Mouse (Mus musculus): ENCODE measurements around the gene Fam98c. TPM values are rescaled to one million over a fixed set of nuclear protein-coding genes. Genes with fewer than 3 reads are reported as not detected.

Gene Fam98c
- polyA plus RNA-seq, 2 experiments: 17.1 to 18.9 TPM

- H3K4me1 ChIP-seq (ENCODE audit: control insufficient read depth, insufficient read depth, low read length): peaks cover 21% of the 10 kb centered on the region
- peak overlapping the region; percentile 86 for H3K4me2 ChIP-seq (replicated peaks; ENCODE audit: low read depth, low read length, severe bottlenecking)
- peak overlapping the region; percentile 66 for H3K4me3 ChIP-seq (replicated peaks; ENCODE audit: low read length)
- H3K36me3 ChIP-seq (ENCODE audit: control insufficient read depth, insufficient read depth, low read length): 0 out of 2 replicates have a peak, but pooled peaks cover 12% of the 10 kb centered on the region
- WGBS: 7% methylated on average over 10 of the region's 10 CpGs
- DNase-seq (ENCODE audit: low spot score) (no peak), ATAC-seq (ENCODE audit: low FRiP score, low read depth) (no peak)
- H3K27me3 ChIP-seq (ENCODE audit: control insufficient read depth, insufficient read depth, low read length): peaks cover 26% of the 10 kb centered on the region
- peak overlapping the region; percentile 62 for H3K9ac ChIP-seq (ENCODE audit: low read depth, low read length, severe bottlenecking)
- no peak for TF ChIP-seq POLR2A (IDR thresholded peaks at IDR 0.05; ENCODE audit: borderline replicate concordance, extremely low read depth, insufficient read depth, insufficient read length)
- H3K27ac ChIP-seq (replicated peaks; ENCODE audit: low read depth, low read length): no peak overlapping the region
- no peaks in the 10 kb centered on the region for H3K9me3 ChIP-seq (ENCODE audit: control insufficient read depth, low read length)
Measured at GRCm38 (mm10) chr7:29168121-29168695, 12.2 kb upstream of the Fam98c start.

GRCm38 (mm10) chr7:29167656-29168055 lies 11.6 kb upstream of the Fam98c start:
- Histone ChIP-seq H3K4me1 (ENCODE audit: control insufficient read depth, insufficient read depth, low read length) (peaks cover 23% of the 10 kb centered on the region), H3K36me3 (ENCODE audit: control insufficient read depth, insufficient read depth, low read length) (0 out of 2 replicates have a peak, but pooled peaks cover 10% of the 10 kb centered on the region), H3K4me3 (replicated peaks; ENCODE audit: low read length) (0 out of 2 replicates have a peak overlapping the region, but pooled peaks have one; percentile 66), H3K9me3 (ENCODE audit: control insufficient read depth, low read length) (no peaks in the 10 kb centered on the region), H3K4me2 (replicated peaks; ENCODE audit: low read depth, low read length, severe bottlenecking) (no peak overlapping the region; the same call in 1 of the 2 replicates), H3K27me3 (ENCODE audit: control insufficient read depth, insufficient read depth, low read length) (peaks cover 21% of the 10 kb centered on the region), H3K9ac (ENCODE audit: low read depth, low read length, severe bottlenecking) (no peak overlapping the region), H3K27ac (replicated peaks; ENCODE audit: low read depth, low read length) (no peak overlapping the region)
- ATAC-seq (ENCODE audit: low FRiP score, low read depth): no peak
- no peak for DNase-seq (ENCODE audit: low spot score)
- WGBS: 15% methylated on average over 17 of the region's 19 CpGs
- TF ChIP-seq POLR2A (IDR thresholded peaks at IDR 0.05; ENCODE audit: borderline replicate concordance, extremely low read depth, insufficient read depth, insufficient read length): no peak

GRCm38 (mm10) chr7:29162750-29163525 lies 6.9 kb upstream of the Fam98c start:
- Histone ChIP-seq H3K27me3 (ENCODE audit: control insufficient read depth, insufficient read depth, low read length) (peaks cover 18% of the 10 kb centered on the region), H3K27ac (replicated peaks; ENCODE audit: low read depth, low read length) (no peak overlapping the region), H3K4me3 (replicated peaks; ENCODE audit: low read length) (no peak overlapping the region), H3K4me1 (ENCODE audit: control insufficient read depth, insufficient read depth, low read length) (peaks cover 7% of the 10 kb centered on the region; the same call in 1 of the 2 replicates), H3K4me2 (replicated peaks; ENCODE audit: low read depth, low read length, severe bottlenecking) (no peak overlapping the region), H3K9me3 (ENCODE audit: control insufficient read depth, low read length) (no peaks in the 10 kb centered on the region), H3K36me3 (ENCODE audit: control insufficient read depth, insufficient read depth, low read length) (peaks cover 23% of the 10 kb centered on the region), H3K9ac (ENCODE audit: low read depth, low read length, severe bottlenecking) (no peak overlapping the region)
- 16% methylated on average over 9 of the region's 9 CpGs for WGBS
- TF ChIP-seq POLR2A (IDR thresholded peaks at IDR 0.05; ENCODE audit: borderline replicate concordance, extremely low read depth, insufficient read depth, insufficient read length): no peak
- no peak for DNase-seq (ENCODE audit: low spot score)
- ATAC-seq (ENCODE audit: low FRiP score, low read depth): no peak

- no peak for TF ChIP-seq POLR2A (IDR thresholded peaks at IDR 0.05; ENCODE audit: borderline replicate concordance, extremely low read depth, insufficient read depth, insufficient read length)
- H3K27me3 ChIP-seq (ENCODE audit: control insufficient read depth, insufficient read depth, low read length): peaks cover 14% of the 10 kb centered on the region
- WGBS: 81% methylated on average over 5 of the region's 5 CpGs
Measured at GRCm38 (mm10) chr7:29162294-29162693, 6.3 kb upstream of the Fam98c start.

GRCm38 (mm10) chr7:29158264-29158663 lies 2.2 kb upstream of the Fam98c start:
- Histone ChIP-seq H3K9me3 (ENCODE audit: control insufficient read depth, low read length) (no peaks in the 10 kb centered on the region), H3K36me3 (ENCODE audit: control insufficient read depth, insufficient read depth, low read length) (peaks cover 15% of the 10 kb centered on the region), H3K4me2 (replicated peaks; ENCODE audit: low read depth, low read length, severe bottlenecking) (no peak overlapping the region), H3K4me1 (ENCODE audit: control insufficient read depth, insufficient read depth, low read length) (peaks cover 10% of the 10 kb centered on the region), H3K27me3 (ENCODE audit: control insufficient read depth, insufficient read depth, low read length) (peaks cover 14% of the 10 kb centered on the region), H3K27ac (replicated peaks; ENCODE audit: low read depth, low read length) (no peak overlapping the region), H3K4me3 (replicated peaks; ENCODE audit: low read length) (no peak overlapping the region), H3K9ac (ENCODE audit: low read depth, low read length, severe bottlenecking) (no peak overlapping the region)
- no peak for TF ChIP-seq POLR2A (IDR thresholded peaks at IDR 0.05; ENCODE audit: borderline replicate concordance, extremely low read depth, insufficient read depth, insufficient read length)
- WGBS: 3% methylated on average over 5 of the region's 5 CpGs
- ATAC-seq (ENCODE audit: low FRiP score, low read depth) (no peak), DNase-seq (ENCODE audit: low spot score) (no peak)

More at GRCm38 (mm10) chr7:29162294-29162693, 6.3 kb upstream of the Fam98c start:
- Histone ChIP-seq H3K4me3 (replicated peaks; ENCODE audit: low read length) (no peak overlapping the region), H3K27ac (replicated peaks; ENCODE audit: low read depth, low read length) (no peak overlapping the region), H3K9ac (ENCODE audit: low read depth, low read length, severe bottlenecking) (no peak overlapping the region), H3K4me1 (ENCODE audit: control insufficient read depth, insufficient read depth, low read length) (peaks cover 3% of the 10 kb centered on the region; the same call in 1 of the 2 replicates), H3K4me2 (replicated peaks; ENCODE audit: low read depth, low read length, severe bottlenecking) (no peak overlapping the region), H3K9me3 (ENCODE audit: control insufficient read depth, low read length) (no peaks in the 10 kb centered on the region), H3K36me3 (ENCODE audit: control insufficient read depth, insufficient read depth, low read length) (peaks cover 23% of the 10 kb centered on the region)
- no peak for ATAC-seq (ENCODE audit: low FRiP score, low read depth)
- DNase-seq (ENCODE audit: low spot score): no peak
